Mouse (Mus musculus) erythroblast, embryonic 14.5 days (primary cell): ENCODE data around the gene Cbx2.

Experiments
- GATA1 ChIP-seq: IDR thresholded peaks from 2 replicates; pipeline ENCODE4 v1.6.1; 2012; ENCODE audit warnings: low read length, inconsistent platforms, mixed read lengths
- TAL1 ChIP-seq: IDR thresholded peaks from 3 replicates; pipeline ENCODE4 v1.6.1; 2012; ENCODE audit warnings: low read length, inconsistent platforms, mixed read lengths

DNA sequence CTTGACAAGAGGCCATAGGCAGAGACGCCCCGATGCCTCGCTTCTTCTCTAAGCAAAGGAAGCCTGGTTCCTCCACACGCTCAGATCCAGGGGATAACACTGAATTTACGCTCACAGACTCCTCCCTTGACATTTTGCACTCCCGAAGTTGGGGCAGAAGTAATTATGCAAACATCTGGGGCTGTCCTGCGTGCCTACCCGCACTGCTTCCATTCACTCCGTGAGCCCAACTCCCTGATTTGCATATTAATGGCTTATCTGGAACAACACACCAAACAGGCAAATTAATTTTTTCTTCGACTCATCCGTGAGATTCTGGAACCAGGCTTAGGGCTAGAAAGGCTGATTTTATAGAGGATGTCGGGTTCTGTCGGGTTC, 25.4 kb downstream of the Cbx2 start:
- TF ChIP-seq TAL1 (no peak), GATA1 (no peak)
